Mouse (Mus musculus): Measurements from ENCODE around the gene Prph. TPM values are rescaled to one million over a fixed set of nuclear protein-coding genes. Genes with fewer than 3 reads are reported as not detected.
"Not testable (repeated sequence)": the region's sequence is repeated elsewhere in the genome, so short reads cannot be mapped to it uniquely, and the experiment has no call there.

Prph gene
- total RNA-seq, 2 experiments from 2014 or later, result 0.61 to 1.1 TPM

GRCm38 (mm10) chr15:99074019-99074599 lies 19.1 kb downstream of the Prph start, which contains the start of gene Troap:
Gene Troap (plus strand): TSS chr15:99074575.
- no peak for DNase-seq (ENCODE audit: low spot score in 2 of 2)

GRCm38 (mm10) chr15:99074600-99075333 lies 19.8 kb downstream of the Prph start:
- DNase-seq (ENCODE audit: low spot score in 2 of 2), result peak; percentile 95 to 99

- not testable (repeated sequence) for DNase-seq (ENCODE audit: low spot score in 2 of 2)
Observed at GRCm38 (mm10) chr15:99076011-99076410, 21.0 kb downstream of the Prph start.

GRCm38 (mm10) chr15:99078181-99078910 lies 23.4 kb downstream of the Prph start:
- DNase-seq (ENCODE audit: low spot score in 2 of 2), result no peak

GRCm38 (mm10) chr15:99079804-99080203 lies 24.8 kb downstream of the Prph start:
- DNase-seq (ENCODE audit: low spot score in 2 of 2), result no peak

- DNase-seq (ENCODE audit: low spot score in 2 of 2), result no peak
Observed at GRCm38 (mm10) chr15:99082322-99082721, 27.3 kb downstream of the Prph start.

- no peak for DNase-seq (ENCODE audit: low spot score in 2 of 2)
Observed at GRCm38 (mm10) chr15:99082840-99083239, 27.9 kb downstream of the Prph start.

GRCm38 (mm10) chr15:99083258-99083657 lies 28.3 kb downstream of the Prph start:
- peak in 1 of 2 experiments; percentile 67 for DNase-seq (ENCODE audit: low spot score in 2 of 2)

- no peak for DNase-seq (ENCODE audit: low spot score in 2 of 2)
Observed at GRCm38 (mm10) chr15:99083867-99084557, 29.0 kb downstream of the Prph start.

- no peak for DNase-seq (ENCODE audit: low spot score in 2 of 2)
Observed at GRCm38 (mm10) chr15:99084618-99085017, 29.6 kb downstream of the Prph start.

GRCm38 (mm10) chr15:99085997-99086396 lies 31.0 kb downstream of the Prph start:
- DNase-seq (ENCODE audit: low spot score in 2 of 2), result no peak

- DNase-seq (ENCODE audit: low spot score in 2 of 2), result no peak
Observed at GRCm38 (mm10) chr15:99087253-99088075, 32.5 kb downstream of the Prph start, which contains the start of gene C1ql4. Gene C1ql4 (minus strand): TSS chr15:99087817.

- peak in 1 of 2 experiments; percentile 47 for DNase-seq (ENCODE audit: low spot score in 2 of 2)
Observed at GRCm38 (mm10) chr15:99088292-99088691, 33.3 kb downstream of the Prph start.

- no peak for DNase-seq (ENCODE audit: low spot score in 2 of 2)
Observed at GRCm38 (mm10) chr15:99089069-99089468, 34.1 kb downstream of the Prph start.

- DNase-seq (ENCODE audit: low spot score in 2 of 2), result no peak
Observed at GRCm38 (mm10) chr15:99092870-99093269, 37.9 kb downstream of the Prph start, which contains the start of gene Dnajc22. Gene Dnajc22 (plus strand): TSS chr15:99093170.

- DNase-seq (ENCODE audit: low spot score in 2 of 2), result peak in 1 of 2 experiments; percentile 15
Observed at GRCm38 (mm10) chr15:99093291-99094258, 38.6 kb downstream of the Prph start.

- DNase-seq (ENCODE audit: low spot score in 2 of 2), result peak in 1 of 2 experiments; percentile 19
Observed at GRCm38 (mm10) chr15:99094631-99095270, 39.8 kb downstream of the Prph start.

GRCm38 (mm10) chr15:99095356-99095755 lies 40.4 kb downstream of the Prph start:
- DNase-seq (ENCODE audit: low spot score in 2 of 2), result no peak
